Mouse (Mus musculus): ENCODE measurements around the gene Dazl. TPM values are rescaled to one million over a fixed set of nuclear protein-coding genes. Genes with fewer than 3 reads are reported as not detected.

Gene Dazl
- total and polyA plus RNA-seq, 2 experiments: 0.09 TPM; not detected in 1

- H3K27me3 ChIP-seq (ENCODE audit: control insufficient read depth, insufficient read depth, low read length): no peaks in the 10 kb centered on the region
- no peak overlapping the region for H3K4me3 ChIP-seq (ENCODE audit: insufficient read depth, low read depth, low read length)
- TF ChIP-seq CTCF (IDR thresholded peaks at IDR 0.05; ENCODE audit: low read depth, low read length): no peak
- H3K79me2 ChIP-seq (ENCODE audit: control insufficient read depth, insufficient read depth, low read length): no peaks in the 10 kb centered on the region
- DNase-seq (ENCODE audit: extremely low read depth, low read depth, low spot score): no peak
- no peaks in the 10 kb centered on the region for H3K4me1 ChIP-seq (ENCODE audit: control insufficient read depth, insufficient read depth, low read length)
- H3K27ac ChIP-seq (replicated peaks; ENCODE audit: insufficient read depth, low read depth, low read length): no peak overlapping the region
- no peaks in the 10 kb centered on the region for H3K36me3 ChIP-seq (ENCODE audit: control insufficient read depth, insufficient read depth, low read length)
- no peak overlapping the region for H3K9ac ChIP-seq (ENCODE audit: low read depth, low read length)
- WGBS: 40% methylated on average over 10 of the region's 10 CpGs
These were observed 16.8 kb upstream of the Dazl start for GRCm38 (mm10) chr17:50310148-50310802.

GRCm38 (mm10) chr17:50309512-50310072 lies 16.2 kb upstream of the Dazl start:
- Histone ChIP-seq H3K4me1 (ENCODE audit: control insufficient read depth, insufficient read depth, low read length) (no peaks in the 10 kb centered on the region), H3K9ac (ENCODE audit: low read depth, low read length) (no peak overlapping the region), H3K27me3 (ENCODE audit: control insufficient read depth, insufficient read depth, low read length) (no peaks in the 10 kb centered on the region), H3K36me3 (ENCODE audit: control insufficient read depth, insufficient read depth, low read length) (no peaks in the 10 kb centered on the region), H3K79me2 (ENCODE audit: control insufficient read depth, insufficient read depth, low read length) (no peaks in the 10 kb centered on the region), H3K27ac (replicated peaks; ENCODE audit: insufficient read depth, low read depth, low read length) (no peak overlapping the region), H3K4me3 (ENCODE audit: insufficient read depth, low read depth, low read length) (no peak overlapping the region)
- 67% methylated on average over 5 of the region's 5 CpGs for WGBS
- TF ChIP-seq POLR2A (IDR thresholded peaks at IDR 0.05; ENCODE audit: extremely low read depth, insufficient read depth, low read length) (no peak), CTCF (IDR thresholded peaks at IDR 0.05; ENCODE audit: low read depth, low read length) (no peak)
- DNase-seq (ENCODE audit: extremely low read depth, low read depth, low spot score): no peak

GRCm38 (mm10) chr17:50308880-50309279 lies 15.4 kb upstream of the Dazl start:
- Histone ChIP-seq H3K4me3 (ENCODE audit: insufficient read depth, low read depth, low read length) (no peak overlapping the region), H3K36me3 (ENCODE audit: control insufficient read depth, insufficient read depth, low read length) (no peaks in the 10 kb centered on the region), H3K27ac (replicated peaks; ENCODE audit: insufficient read depth, low read depth, low read length) (no peak overlapping the region), H3K27me3 (ENCODE audit: control insufficient read depth, insufficient read depth, low read length) (no peaks in the 10 kb centered on the region), H3K9ac (ENCODE audit: low read depth, low read length) (no peak overlapping the region), H3K79me2 (ENCODE audit: control insufficient read depth, insufficient read depth, low read length) (no peaks in the 10 kb centered on the region), H3K4me1 (ENCODE audit: control insufficient read depth, insufficient read depth, low read length) (no peaks in the 10 kb centered on the region)
- no peak for TF ChIP-seq CTCF (IDR thresholded peaks at IDR 0.05; ENCODE audit: low read depth, low read length)
- no peak for TF ChIP-seq POLR2A (IDR thresholded peaks at IDR 0.05; ENCODE audit: extremely low read depth, insufficient read depth, low read length)
- no peak for DNase-seq (ENCODE audit: extremely low read depth, low read depth, low spot score)
- 77% methylated on average over 5 of the region's 5 CpGs for WGBS

- Histone ChIP-seq H3K36me3 (ENCODE audit: control insufficient read depth, insufficient read depth, low read length) (no peaks in the 10 kb centered on the region), H3K27me3 (ENCODE audit: control insufficient read depth, insufficient read depth, low read length) (no peaks in the 10 kb centered on the region), H3K4me3 (ENCODE audit: insufficient read depth, low read depth, low read length) (no peak overlapping the region), H3K27ac (replicated peaks; ENCODE audit: insufficient read depth, low read depth, low read length) (no peak overlapping the region), H3K9ac (ENCODE audit: low read depth, low read length) (no peak overlapping the region), H3K79me2 (ENCODE audit: control insufficient read depth, insufficient read depth, low read length) (no peaks in the 10 kb centered on the region), H3K4me1 (ENCODE audit: control insufficient read depth, insufficient read depth, low read length) (no peaks in the 10 kb centered on the region)
- no peak for DNase-seq (ENCODE audit: extremely low read depth, low read depth, low spot score)
- 87% methylated on average over 10 of the region's 10 CpGs for WGBS
- TF ChIP-seq POLR2A (IDR thresholded peaks at IDR 0.05; ENCODE audit: extremely low read depth, insufficient read depth, low read length): no peak
- TF ChIP-seq CTCF (IDR thresholded peaks at IDR 0.05; ENCODE audit: low read depth, low read length): no peak
These were observed 14.7 kb upstream of the Dazl start for GRCm38 (mm10) chr17:50308059-50308647.

GRCm38 (mm10) chr17:50302867-50303266 lies 9.4 kb upstream of the Dazl start:
- H3K27ac ChIP-seq (replicated peaks; ENCODE audit: insufficient read depth, low read depth, low read length): no peak overlapping the region
- H3K4me1 ChIP-seq (ENCODE audit: control insufficient read depth, insufficient read depth, low read length): no peaks in the 10 kb centered on the region
- WGBS: 74% methylated on average over 3 of the region's 3 CpGs
- TF ChIP-seq CTCF (IDR thresholded peaks at IDR 0.05; ENCODE audit: low read depth, low read length) (no peak), POLR2A (IDR thresholded peaks at IDR 0.05; ENCODE audit: extremely low read depth, insufficient read depth, low read length) (no peak)
- H3K9ac ChIP-seq (ENCODE audit: low read depth, low read length): no peak overlapping the region
- H3K27me3 ChIP-seq (ENCODE audit: control insufficient read depth, insufficient read depth, low read length): no peaks in the 10 kb centered on the region
- H3K4me3 ChIP-seq (ENCODE audit: insufficient read depth, low read depth, low read length): no peak overlapping the region
- no peaks in the 10 kb centered on the region for H3K36me3 ChIP-seq (ENCODE audit: control insufficient read depth, insufficient read depth, low read length)
- H3K79me2 ChIP-seq (ENCODE audit: control insufficient read depth, insufficient read depth, low read length): no peaks in the 10 kb centered on the region
- peak; percentile 5 for DNase-seq (ENCODE audit: extremely low read depth, low read depth, low spot score)

All from liver, adult 2 months (tissue).